Mouse (Mus musculus): ENCODE measurements around the gene Gm10073. TPM values are rescaled to one million over a fixed set of nuclear protein-coding genes. Genes with fewer than 3 reads are reported as not detected.

Gm10073 gene
- polyA plus RNA-seq, 1 experiment from 2014 or later = 13.7 TPM

DNA sequence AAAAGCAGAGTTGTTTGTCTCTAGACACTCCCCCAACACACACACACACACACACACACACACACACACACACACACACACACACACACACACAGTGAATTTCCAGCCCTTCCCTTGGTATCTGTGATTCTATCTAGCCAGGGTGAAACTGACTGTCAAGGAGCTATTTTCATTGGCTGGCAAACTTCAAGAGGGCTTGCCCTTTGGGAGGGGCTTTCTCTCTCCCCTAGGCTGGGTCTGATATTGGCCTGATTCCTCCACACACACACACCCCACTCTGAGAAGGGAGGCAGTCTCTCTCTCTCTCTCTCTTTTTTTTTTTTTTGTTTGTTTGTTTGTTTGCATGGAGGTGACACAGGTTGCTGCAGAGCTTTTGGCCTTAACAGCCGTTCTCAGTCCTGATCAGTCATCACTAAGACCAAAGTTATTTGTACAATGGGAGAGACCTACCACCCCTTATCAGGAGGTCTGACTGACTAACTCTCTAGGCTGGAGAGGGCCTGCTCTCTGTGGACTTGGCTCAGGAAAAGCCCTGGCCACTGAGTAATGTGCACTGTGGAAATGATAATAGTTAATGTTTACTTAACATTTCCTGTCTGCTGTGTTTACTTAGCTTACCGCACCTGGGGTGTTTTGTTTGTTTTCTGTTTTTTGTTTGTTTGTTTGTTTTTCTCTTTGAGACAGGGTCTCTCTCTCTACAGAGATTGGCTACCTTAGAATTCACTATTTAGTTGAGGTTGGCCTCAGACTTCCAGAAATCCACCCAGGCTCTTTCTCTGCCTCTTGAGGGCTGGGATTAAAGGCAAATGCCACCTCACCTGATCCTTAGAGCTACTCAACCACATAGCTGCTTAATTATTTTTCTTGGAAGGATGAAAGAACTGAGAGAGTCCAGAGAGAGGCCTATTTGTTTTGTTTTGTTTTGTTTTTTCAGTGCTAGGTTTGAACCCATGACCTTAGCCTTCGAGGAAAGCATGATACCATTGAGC, 15.5 kb upstream of the Gm10073 start:
- 51% methylated on average over 3 of the region's 3 CpGs for WGBS
- no peaks in the 10 kb centered on the region for H3K27me3 ChIP-seq (replicated peaks; ENCODE audit: control insufficient read depth, insufficient read depth, low read length)
- no peak overlapping the region for H3K9ac ChIP-seq (ENCODE audit: low read depth, low read length)
- H3K4me3 ChIP-seq (ENCODE audit: low read depth, low read length) = no peak overlapping the region
- no peaks in the 10 kb centered on the region for H3K9me3 ChIP-seq (ENCODE audit: control insufficient read depth, low read length)
- ATAC-seq (ENCODE audit: low read depth) (no peak), DNase-seq (ENCODE audit: low spot score) (no peak)
- no peaks in the 10 kb centered on the region for H3K36me3 ChIP-seq (ENCODE audit: control insufficient read depth, insufficient read depth, low read length)
- H3K4me2 ChIP-seq (ENCODE audit: low read depth, low read length) = no peak overlapping the region
- H3K27ac ChIP-seq (replicated peaks; ENCODE audit: low read depth, low read length) = no peak overlapping the region
- H3K4me1 ChIP-seq (ENCODE audit: control insufficient read depth, insufficient read depth, low read length) = no peaks in the 10 kb centered on the region

DNA sequence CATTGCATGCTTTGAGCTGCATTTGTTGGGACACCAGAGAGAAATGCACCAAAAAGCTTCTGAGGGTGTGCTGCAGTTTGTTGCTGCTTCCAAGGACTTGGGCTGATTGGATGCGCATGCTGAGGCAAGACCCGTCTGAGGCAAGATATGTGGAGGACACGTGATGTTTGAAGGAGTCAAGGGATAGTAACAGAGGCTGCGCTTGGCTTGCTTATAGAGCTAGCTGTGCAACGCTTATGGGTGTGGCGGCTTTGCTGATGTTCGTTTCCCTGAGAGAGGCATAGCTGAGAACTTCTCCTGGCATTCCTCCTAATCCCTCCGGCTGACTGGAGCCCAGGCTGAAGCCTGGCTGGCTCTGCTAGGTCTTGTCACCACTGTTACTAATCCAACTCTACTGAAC, 13.6 kb upstream of the Gm10073 start:
- Histone ChIP-seq H3K27me3 (replicated peaks; ENCODE audit: control insufficient read depth, insufficient read depth, low read length) (no peaks in the 10 kb centered on the region), H3K4me3 (ENCODE audit: low read depth, low read length) (no peak overlapping the region), H3K4me2 (ENCODE audit: low read depth, low read length) (no peak overlapping the region), H3K36me3 (ENCODE audit: control insufficient read depth, insufficient read depth, low read length) (no peaks in the 10 kb centered on the region), H3K27ac (replicated peaks; ENCODE audit: low read depth, low read length) (no peak overlapping the region), H3K9me3 (ENCODE audit: control insufficient read depth, low read length) (no peaks in the 10 kb centered on the region), H3K4me1 (ENCODE audit: control insufficient read depth, insufficient read depth, low read length) (no peaks in the 10 kb centered on the region), H3K9ac (ENCODE audit: low read depth, low read length) (no peak overlapping the region)
- DNase-seq (ENCODE audit: low spot score) (peak; percentile 26), ATAC-seq (ENCODE audit: low read depth) (no peak)
- 86% methylated on average over 7 of the region's 8 CpGs for WGBS

DNA sequence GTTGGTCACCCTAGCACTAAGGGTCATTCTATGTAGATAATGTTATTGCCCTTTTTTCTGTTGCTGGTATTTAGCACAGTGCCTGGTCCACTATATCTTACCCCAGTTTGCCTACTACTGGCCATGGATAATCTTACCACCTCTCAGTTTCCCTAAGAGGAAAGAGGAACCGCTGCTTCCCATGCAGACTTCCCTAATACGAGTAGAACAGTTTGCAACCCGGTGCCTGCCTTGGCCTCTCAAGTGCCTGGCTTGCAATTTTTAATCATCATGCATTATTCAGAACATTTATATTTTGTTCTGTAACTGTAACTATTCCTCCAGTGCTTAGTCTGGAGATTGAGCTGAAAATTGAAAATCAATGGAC, 12.4 kb upstream of the Gm10073 start:
- Histone ChIP-seq H3K4me3 (ENCODE audit: low read depth, low read length) (no peak overlapping the region), H3K27ac (replicated peaks; ENCODE audit: low read depth, low read length) (no peak overlapping the region), H3K9ac (ENCODE audit: low read depth, low read length) (no peak overlapping the region), H3K27me3 (replicated peaks; ENCODE audit: control insufficient read depth, insufficient read depth, low read length) (no peaks in the 10 kb centered on the region), H3K4me1 (ENCODE audit: control insufficient read depth, insufficient read depth, low read length) (no peaks in the 10 kb centered on the region), H3K9me3 (ENCODE audit: control insufficient read depth, low read length) (no peaks in the 10 kb centered on the region), H3K36me3 (ENCODE audit: control insufficient read depth, insufficient read depth, low read length) (no peaks in the 10 kb centered on the region), H3K4me2 (ENCODE audit: low read depth, low read length) (no peak overlapping the region)
- 90% methylated on average over 3 of the region's 3 CpGs for WGBS
- DNase-seq (ENCODE audit: low spot score) = no peak
- ATAC-seq (ENCODE audit: low read depth) = no peak

- Histone ChIP-seq H3K4me2 (ENCODE audit: low read depth, low read length) (no peak overlapping the region), H3K27me3 (replicated peaks; ENCODE audit: control insufficient read depth, insufficient read depth, low read length) (no peaks in the 10 kb centered on the region), H3K4me1 (ENCODE audit: control insufficient read depth, insufficient read depth, low read length) (no peaks in the 10 kb centered on the region), H3K27ac (replicated peaks; ENCODE audit: low read depth, low read length) (no peak overlapping the region), H3K36me3 (ENCODE audit: control insufficient read depth, insufficient read depth, low read length) (no peaks in the 10 kb centered on the region), H3K9ac (ENCODE audit: low read depth, low read length) (no peak overlapping the region), H3K4me3 (ENCODE audit: low read depth, low read length) (no peak overlapping the region), H3K9me3 (ENCODE audit: control insufficient read depth, low read length) (no peaks in the 10 kb centered on the region)
- 77% methylated on average over 11 of the region's 11 CpGs for WGBS
- ATAC-seq (ENCODE audit: low read depth) (no peak), DNase-seq (ENCODE audit: low spot score) (no peak)
Measured at GRCm38 (mm10) chr8:106584942-106585670, 11.8 kb upstream of the Gm10073 start.

GRCm38 (mm10) chr8:106581344-106582088, 8.3 kb upstream of the Gm10073 start:
- Histone ChIP-seq H3K4me1 (ENCODE audit: control insufficient read depth, insufficient read depth, low read length) (no peaks in the 10 kb centered on the region), H3K9ac (ENCODE audit: low read depth, low read length) (no peak overlapping the region), H3K27me3 (replicated peaks; ENCODE audit: control insufficient read depth, insufficient read depth, low read length) (no peaks in the 10 kb centered on the region), H3K27ac (replicated peaks; ENCODE audit: low read depth, low read length) (no peak overlapping the region), H3K9me3 (ENCODE audit: control insufficient read depth, low read length) (no peaks in the 10 kb centered on the region), H3K4me3 (ENCODE audit: low read depth, low read length) (no peak overlapping the region), H3K36me3 (ENCODE audit: control insufficient read depth, insufficient read depth, low read length) (no peaks in the 10 kb centered on the region), H3K4me2 (ENCODE audit: low read depth, low read length) (no peak overlapping the region)
- 59% methylated on average over 6 of the region's 6 CpGs for WGBS
- DNase-seq (ENCODE audit: low spot score) = peak; percentile 35
- ATAC-seq (ENCODE audit: low read depth) = no peak

GRCm38 (mm10) chr8:106579510-106579909, 6.2 kb upstream of the Gm10073 start:
- WGBS = 67% methylated on average over 2 of the region's 2 CpGs
- Histone ChIP-seq H3K27me3 (replicated peaks; ENCODE audit: control insufficient read depth, insufficient read depth, low read length) (no peaks in the 10 kb centered on the region), H3K27ac (replicated peaks; ENCODE audit: low read depth, low read length) (no peak overlapping the region), H3K4me1 (ENCODE audit: control insufficient read depth, insufficient read depth, low read length) (no peaks in the 10 kb centered on the region), H3K9ac (ENCODE audit: low read depth, low read length) (no peak overlapping the region), H3K36me3 (ENCODE audit: control insufficient read depth, insufficient read depth, low read length) (no peaks in the 10 kb centered on the region), H3K4me3 (ENCODE audit: low read depth, low read length) (no peak overlapping the region), H3K9me3 (ENCODE audit: control insufficient read depth, low read length) (no peaks in the 10 kb centered on the region), H3K4me2 (ENCODE audit: low read depth, low read length) (no peak overlapping the region)
- ATAC-seq (ENCODE audit: low read depth) (no peak), DNase-seq (ENCODE audit: low spot score) (no peak)

DNA sequence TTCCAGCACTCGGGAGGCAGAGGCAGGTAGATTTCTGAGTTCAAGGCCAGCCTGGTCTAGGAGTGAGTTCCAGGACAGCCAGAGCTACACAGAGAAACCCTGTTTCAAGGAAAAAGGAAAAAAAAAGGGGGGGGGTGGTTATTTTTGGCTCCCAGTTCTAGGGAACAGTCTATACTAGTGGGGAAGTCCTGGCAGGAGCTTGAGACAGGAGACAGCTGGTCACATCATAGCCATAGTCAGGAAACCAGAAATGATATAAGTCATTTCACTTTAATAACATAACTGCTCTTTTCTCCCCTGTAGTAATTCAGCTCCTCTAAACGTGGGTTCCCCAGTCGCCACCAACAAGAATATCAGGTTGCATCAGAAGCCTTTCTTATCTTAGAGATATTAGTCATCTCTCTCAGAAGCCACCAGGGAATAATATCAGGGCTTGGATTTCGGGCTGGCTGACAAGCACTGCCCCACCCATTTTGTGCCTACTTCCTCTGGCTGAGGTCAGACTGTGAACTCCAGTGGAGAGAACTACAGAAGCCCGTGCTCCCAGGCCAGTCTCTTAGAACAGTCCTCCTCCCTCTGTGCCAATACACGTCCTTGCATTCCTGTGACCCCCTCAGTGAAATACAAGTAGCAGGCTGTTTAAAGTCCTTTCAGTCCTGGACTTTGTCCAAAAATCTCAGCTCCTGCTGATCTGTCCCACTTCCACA, 3.7 kb upstream of the Gm10073 start:
- Histone ChIP-seq H3K9me3 (ENCODE audit: control insufficient read depth, low read length) (no peaks in the 10 kb centered on the region), H3K4me3 (ENCODE audit: low read depth, low read length) (no peak overlapping the region), H3K4me2 (ENCODE audit: low read depth, low read length) (no peak overlapping the region), H3K36me3 (ENCODE audit: control insufficient read depth, insufficient read depth, low read length) (no peaks in the 10 kb centered on the region), H3K27me3 (replicated peaks; ENCODE audit: control insufficient read depth, insufficient read depth, low read length) (no peaks in the 10 kb centered on the region), H3K9ac (ENCODE audit: low read depth, low read length) (no peak overlapping the region), H3K27ac (replicated peaks; ENCODE audit: low read depth, low read length) (no peak overlapping the region), H3K4me1 (ENCODE audit: control insufficient read depth, insufficient read depth, low read length) (no peaks in the 10 kb centered on the region)
- 20% methylated on average over 6 of the region's 6 CpGs for whole genome bisulfite sequencing
- DNase-seq (ENCODE audit: low spot score) (peak; percentile 42), ATAC-seq (ENCODE audit: low read depth) (peak; percentile 44; the same call in 1 of the 2 replicates)

GRCm38 (mm10) chr8:106574283-106574682, 1.0 kb upstream of the Gm10073 start:
- DNase-seq (ENCODE audit: low spot score) (no peak), ATAC-seq (ENCODE audit: low read depth) (no peak)
- Histone ChIP-seq H3K27ac (replicated peaks; ENCODE audit: low read depth, low read length) (no peak overlapping the region), H3K36me3 (ENCODE audit: control insufficient read depth, insufficient read depth, low read length) (no peaks in the 10 kb centered on the region), H3K9ac (ENCODE audit: low read depth, low read length) (no peak overlapping the region), H3K4me3 (ENCODE audit: low read depth, low read length) (no peak overlapping the region), H3K4me1 (ENCODE audit: control insufficient read depth, insufficient read depth, low read length) (no peaks in the 10 kb centered on the region), H3K27me3 (replicated peaks; ENCODE audit: control insufficient read depth, insufficient read depth, low read length) (no peaks in the 10 kb centered on the region), H3K9me3 (ENCODE audit: control insufficient read depth, low read length) (no peaks in the 10 kb centered on the region), H3K4me2 (ENCODE audit: low read depth, low read length) (no peak overlapping the region)
- WGBS = 84% methylated on average over 4 of the region's 4 CpGs

Data from embryonic facial prominence, embryonic 14.5 days (tissue).